Mouse (Mus musculus) CH12F3 (cell line): ENCODE measurements around the gene Lrrc7.

Experiments
- in situ Hi-C: fragments of 300-500 bp; cut with MboI; formaldehyde crosslinking; loops from 2 replicates; pipeline ENCODE4 v1.14.3; 2020; ENCODE audit warnings: low sequenced_read_pairs

Lrrc7 gene

DNA sequence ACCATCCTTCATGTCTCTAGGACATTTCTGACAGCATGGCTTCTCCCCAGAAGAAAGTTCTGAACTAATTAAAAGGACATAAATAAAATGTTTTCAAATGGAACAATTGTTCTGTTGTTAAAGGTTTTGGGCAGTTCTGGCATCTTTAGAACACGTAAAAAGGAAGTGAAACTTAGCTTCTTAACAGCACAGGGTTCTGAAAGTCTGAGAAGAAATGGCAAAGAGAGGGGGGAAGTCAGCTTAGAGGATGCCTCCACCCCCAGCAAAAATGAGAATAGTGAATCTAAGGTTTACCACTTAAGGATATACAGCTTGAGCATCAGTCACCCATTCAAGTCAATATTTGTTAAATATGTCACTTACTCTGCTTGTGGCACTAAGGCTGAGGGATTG, 484.6 kb downstream of the Lrrc7 start:
- in situ Hi-C loops: no loop called here

DNA sequence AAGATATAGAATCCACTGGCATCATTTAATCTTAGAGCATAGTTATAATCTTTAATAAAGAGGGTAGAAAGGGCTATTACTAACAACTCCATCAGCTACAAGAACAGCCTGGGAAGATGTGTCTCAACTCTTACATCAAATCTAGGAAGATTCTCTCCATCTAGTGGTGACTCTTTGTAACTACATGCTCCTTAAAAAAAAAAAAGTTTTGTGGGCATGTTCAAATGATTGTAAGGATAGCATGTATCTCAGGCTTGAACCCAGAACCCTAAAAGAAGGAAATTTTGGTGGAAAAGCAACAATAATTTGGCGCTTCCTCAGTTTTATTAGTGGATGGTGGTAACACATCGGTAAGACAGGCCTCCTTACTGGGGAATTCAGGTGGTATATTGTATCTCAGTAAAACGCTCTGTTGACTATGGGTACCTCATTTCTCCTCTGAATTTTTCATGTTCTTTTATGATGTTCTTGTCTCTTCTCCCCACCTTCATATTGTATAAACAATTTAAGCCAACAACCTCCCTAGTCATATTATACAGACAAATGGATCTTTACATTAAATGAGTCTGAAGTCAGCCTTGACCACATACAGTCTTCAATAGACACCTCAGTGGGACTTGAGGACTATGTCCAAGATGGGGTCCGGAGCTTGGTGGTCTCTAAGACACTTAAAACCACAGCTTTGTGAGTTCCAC, 485.2 kb downstream of the Lrrc7 start:
- in situ Hi-C loops: no loop called here

DNA sequence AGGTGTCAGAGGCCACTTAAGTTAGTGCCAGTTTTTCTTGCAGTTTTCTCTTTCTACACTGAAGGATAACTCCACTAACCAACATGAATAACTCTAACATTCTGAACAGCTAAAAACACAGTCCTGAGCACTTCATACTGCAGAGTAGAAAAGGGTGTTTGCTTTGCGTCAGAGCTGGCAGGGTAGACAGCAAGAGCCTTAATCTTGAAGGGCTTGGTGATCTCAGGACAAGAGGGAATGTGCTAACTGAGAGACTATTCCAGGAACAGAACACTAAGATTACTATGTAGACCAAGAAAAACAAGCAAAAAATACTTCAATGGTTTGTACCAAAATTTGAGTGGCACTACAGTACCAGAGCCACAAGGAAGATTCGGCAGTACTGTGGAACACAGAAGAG, 487.0 kb downstream of the Lrrc7 start:
- in situ Hi-C loops: no loop called here

DNA sequence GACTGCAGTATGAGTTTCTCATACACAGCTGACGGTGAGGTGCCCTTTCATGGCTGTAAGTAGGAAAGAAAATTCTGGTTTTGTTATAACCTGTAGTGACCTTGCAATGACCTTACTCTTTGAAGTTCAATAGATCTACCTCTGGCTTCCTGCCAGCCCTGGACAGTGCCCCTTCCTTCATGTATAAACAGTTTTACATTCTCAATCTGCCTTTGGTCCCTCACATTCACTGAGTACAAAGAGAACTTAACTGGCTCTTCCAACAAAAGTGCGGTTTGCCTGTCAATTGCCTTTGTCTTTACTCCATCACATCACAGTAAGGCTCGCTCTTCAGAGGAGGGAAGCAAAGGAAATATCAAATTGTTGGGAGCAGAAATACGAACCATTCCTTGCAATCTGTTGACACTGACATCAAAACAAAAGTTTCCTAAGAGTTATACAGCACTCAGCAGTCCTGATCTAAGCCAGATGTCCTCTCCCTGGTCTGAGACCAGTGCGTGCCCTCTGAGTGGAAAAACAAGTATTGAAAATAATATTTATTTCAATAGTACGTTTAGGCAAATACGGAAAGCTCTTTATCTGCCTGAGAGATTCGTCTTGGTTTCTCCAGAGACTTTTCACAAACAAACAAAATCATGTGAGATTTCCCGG, 493.3 kb downstream of the Lrrc7 start:
- in situ Hi-C loops: no loop called here

DNA sequence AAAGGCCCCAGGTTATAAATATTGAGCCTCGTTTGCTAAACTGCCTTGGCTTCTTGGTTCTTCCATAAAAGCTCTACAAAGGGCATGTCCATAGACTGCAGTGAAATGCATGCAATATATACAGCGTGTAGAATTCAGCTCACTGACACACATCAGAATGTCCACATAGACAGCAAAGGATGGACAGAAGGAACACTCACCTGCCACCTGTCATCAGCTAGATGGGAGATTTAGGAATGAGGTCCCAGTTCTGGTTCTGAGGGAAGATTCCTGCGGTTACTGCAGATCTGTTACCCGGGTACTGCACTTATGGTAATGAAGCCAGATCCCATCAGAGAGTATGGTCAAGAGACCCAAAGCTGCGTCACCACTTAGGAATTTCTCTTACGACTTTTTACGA, 494.1 kb downstream of the Lrrc7 start:
- in situ Hi-C loops: no loop called here

DNA sequence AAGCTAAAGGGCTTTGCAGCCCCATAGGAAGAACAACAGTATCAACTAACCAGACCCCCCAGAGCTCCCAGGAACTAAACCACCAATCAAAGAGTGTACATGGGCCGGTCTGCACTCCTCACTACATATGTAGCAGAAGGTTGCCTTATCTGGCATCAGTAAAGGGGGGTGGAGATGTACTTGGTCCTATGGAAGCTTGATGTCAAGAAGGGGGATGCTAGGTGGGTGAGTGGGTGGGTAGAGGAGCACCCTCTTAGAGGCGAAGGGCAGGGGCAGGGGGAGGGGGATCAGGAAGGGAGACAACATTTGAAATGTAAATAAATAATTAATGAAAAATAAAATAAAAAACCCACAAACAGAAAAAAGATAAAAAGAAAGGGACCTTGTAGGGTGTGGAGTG, 496.8 kb downstream of the Lrrc7 start:
- in situ Hi-C loops: no loop called here

DNA sequence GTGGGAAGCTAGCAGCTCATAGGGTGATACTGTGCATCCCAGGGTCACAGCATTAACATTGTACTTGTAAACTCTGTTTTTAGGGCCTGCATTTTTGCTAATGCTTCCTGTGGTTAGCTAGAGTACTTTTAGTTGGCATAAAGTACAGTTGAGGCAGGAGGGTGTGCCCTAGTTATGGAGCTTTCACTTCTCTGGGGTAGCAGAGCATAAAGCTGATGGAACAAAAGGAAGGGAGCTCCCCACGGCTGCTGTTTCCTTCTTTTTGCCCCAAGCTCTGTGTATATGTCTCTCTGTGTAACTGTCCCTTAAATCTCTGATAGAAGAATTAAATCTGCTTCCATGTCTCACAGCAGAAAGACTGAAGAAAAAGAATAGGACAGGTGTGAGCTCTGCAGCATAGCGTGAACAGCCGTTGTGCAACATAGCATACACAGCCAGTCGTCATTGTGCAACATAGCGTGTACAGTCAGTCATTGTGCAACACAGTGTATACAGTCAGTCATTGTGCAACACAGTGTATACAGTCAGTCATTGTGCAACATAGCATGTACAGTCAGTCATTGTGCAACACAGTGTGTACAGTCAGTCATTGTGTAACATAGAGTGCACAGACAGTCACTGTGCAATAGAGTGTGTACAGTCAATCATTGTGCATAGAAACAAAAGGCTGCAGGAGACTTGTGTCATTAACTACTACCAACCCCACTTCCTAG, 500.1 kb downstream of the Lrrc7 start:
- in situ Hi-C loops: no loop called here

DNA sequence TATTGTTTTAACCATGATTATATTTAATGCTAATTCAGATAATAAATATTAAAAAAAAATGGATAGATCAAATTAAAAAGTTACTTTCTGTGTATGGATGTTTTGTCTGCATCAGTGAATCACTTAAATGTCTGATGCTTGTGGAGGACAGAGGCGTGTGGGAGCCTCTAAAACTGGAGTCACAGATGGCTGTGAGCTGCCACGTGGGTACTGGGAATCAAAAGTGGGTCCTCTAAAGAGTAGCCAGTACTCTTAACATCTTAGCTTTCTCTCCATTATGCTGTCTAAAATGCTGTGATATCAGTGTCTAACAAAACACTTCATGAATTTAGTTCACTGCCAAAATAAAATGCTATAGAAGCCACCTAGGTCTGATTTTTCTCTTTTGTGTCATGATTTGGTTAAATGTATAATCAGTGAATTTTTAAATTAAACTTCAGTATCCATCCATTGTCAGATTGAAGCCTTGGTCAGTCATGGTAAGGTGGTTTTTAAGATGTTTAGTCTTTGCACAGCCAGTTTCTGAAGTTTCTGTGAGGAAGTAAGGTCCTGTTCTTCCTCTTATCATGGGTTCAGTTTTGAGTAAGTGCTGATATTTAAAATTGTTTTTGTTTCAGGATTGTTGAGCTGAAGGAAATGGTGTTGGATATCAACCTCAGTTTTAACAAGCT, 501.3 kb downstream of the Lrrc7 start:
- in situ Hi-C loops: no loop called here

DNA sequence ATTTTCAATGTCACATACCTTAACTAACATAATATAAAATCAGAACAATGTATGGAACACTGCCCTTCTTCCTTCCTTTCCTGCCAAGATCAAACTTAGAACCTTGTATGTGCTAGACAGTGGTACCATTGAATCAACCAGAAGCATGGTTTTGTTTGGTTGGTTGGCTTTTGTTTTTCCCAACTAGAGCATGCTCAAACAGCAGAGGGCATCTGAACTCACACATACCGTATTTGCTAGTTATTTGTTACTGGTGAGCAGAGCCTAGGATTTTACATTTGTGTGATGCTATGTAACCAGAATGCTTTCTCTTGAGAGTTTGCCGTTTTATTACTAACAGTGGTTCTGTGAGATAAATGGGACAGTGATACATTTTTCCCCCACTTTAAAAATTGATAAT, 512.5 kb downstream of the Lrrc7 start:
- in situ Hi-C loops: no loop called here

DNA sequence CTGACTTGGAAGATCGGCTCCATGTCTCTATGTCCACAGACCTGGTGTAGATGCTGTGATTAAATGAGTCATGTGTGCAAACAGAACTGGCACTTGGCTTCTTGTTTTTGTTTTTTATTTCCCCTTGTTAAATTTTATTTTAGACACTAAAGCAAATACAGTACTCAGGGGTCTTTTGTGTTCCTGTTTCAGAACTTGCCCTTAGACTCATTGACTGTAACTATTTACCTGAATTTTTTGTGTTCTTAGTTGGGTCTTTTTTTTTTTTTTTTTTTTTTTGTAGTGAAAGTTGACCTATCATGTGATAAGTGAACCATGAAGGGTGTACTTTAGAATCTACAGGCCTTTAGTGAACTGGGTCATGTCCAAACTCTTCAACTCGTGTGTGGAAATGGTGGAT, 521.3 kb downstream of the Lrrc7 start:
- in situ Hi-C loops: no loop called here

DNA sequence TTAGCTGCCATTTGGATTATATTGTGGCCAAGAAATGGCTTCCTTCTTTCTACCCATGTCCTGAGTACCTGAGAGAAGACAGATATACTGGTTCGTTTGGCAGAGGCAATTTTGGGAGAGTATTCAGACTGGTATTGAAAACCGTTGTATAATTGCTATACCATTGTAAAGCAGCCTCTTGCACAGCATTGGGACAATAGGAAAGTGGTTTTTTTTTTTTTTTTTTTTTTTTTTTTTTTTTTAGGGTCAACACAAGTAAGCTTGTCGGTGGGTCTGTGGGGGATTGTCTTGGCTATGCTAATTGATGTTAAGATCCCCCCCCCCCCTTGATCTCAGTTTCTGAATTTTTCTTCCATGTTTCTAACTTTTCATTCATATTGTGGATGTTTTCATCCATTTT, 523.9 kb downstream of the Lrrc7 start:
- in situ Hi-C loops: no loop called here

DNA sequence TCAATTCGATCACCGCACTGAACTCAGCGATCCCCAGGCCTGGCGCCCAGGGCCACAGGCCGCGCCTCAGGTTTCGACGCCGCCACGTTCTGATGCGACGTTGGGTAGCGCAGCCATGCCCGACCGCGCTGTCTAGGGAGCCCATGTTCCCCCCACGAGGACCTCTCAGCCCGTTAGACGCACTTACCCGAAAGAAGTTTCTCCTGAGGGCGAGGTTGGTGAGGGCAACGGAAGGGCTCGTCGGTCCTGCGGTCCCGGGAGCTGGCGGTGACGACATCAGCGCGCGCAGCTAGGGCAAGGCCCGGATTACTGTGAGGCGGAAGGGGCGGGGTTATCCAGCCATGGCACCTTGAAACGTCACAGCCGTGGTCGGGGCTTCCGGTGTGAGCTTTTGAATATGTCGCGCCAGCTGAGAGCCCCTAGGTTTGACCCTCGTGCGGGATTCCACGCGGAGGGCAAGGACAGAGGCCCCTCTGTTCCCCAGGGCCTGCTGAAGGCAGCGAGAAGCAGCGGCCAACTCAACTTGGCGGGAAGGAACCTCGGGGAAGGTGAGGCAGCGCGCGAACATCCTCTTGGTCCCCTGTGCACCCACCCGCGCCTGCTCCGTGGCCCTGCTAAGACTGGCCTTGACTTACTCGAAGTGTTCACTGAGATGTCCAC, 525.6 kb downstream of the Lrrc7 start, which contains the start of the genes Srsf11 and Lrrc40:
Srsf11 (minus strand) TSS at position 311 of the 660 bp plus-strand sequence.
Lrrc40 (plus strand) TSS at position 334 of the 660 bp plus-strand sequence.
- in situ Hi-C loops: no loop called here

DNA sequence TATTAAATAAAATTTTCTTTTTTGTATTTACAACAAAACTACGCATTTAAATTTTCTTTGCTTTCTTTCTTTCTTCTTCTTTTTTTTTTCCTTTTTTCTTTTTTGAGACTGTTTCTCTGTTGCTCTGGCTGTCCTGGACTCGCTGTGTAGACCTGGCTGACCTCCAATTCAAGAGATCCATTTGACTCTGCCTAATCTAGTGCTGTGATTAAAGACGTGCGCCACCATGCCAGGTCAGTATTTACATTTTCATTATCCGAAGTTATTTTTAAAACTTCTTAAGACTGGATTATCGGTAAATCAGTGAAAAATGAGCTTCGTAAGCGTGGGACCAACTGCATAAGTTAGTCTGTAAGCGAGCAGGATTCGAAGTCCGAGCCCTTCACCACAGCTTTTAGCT, 526.2 kb downstream of the Lrrc7 start:
- in situ Hi-C loops: no loop called here
